8 mouse cellular contexts compared by ENCODE assay signal in the genomic region with DNA sequence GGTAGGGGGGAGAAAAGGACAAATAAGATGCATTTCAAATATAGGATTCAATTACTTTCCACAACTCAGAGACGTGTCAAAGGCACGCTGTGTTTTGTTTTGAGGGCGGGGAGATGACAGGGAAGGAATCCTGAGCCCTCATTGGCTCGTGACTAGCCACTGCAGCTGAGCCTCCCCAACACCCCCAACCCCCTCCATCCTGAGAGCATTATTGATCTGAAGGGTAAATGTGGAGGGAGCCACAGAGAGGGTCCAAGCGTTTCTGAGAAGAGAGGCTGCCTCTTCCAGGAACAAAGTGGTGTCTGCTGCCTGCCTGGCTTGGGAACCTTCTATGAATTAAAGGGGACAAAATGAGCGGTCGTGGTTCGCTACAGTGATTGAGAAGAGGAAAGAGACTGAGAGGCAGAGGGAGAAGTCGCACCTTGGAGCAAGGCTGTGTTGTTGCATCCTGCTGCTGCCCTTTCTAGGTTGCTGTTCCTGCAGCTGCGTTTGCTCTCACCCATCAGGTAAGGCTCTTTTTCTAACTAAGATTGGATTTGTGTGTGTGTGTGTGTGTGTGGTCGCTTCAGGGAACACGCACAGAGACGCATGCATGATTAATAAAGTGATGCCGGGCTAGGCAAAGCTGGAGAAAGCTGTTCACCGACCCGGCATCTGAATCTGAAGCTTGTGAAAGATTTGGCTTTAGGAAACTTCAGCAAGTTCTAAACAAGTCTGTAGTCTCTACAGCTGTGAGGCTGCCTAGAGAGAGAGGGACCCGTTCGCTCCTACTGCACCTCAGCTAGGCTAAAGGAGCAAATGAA. TPM values are rescaled to one million over a fixed set of nuclear protein-coding genes. Genes with fewer than 3 reads are reported as not detected.
DNase-seq lines count a peak whose midpoint lies in the region; ATAC-seq and TF ChIP-seq lines count a peak whose summit lies in the region.

Gene Cdh12, plus strand, starts transcription at position 405 of the 803 bp plus-strand sequence.

- WGBS in kidney, postnatal 0 days = 10% methylated on average over 18 of the region's 18 CpGs
- WGBS in forebrain, embryonic 14.5 days = 3% methylated on average over 18 of the region's 18 CpGs
- 12% methylated on average over 18 of the region's 18 CpGs for WGBS in neural tube, embryonic 12.5 days

- no peak for TF ChIP-seq CTCF in kidney, postnatal 0 days (IDR thresholded peaks at IDR 0.05; ENCODE audit: low read depth)

- no peaks in the 10 kb centered on the region for H3K9me3 ChIP-seq in kidney, postnatal 0 days (replicated peaks; ENCODE audit: low read length)
- H3K9me3 ChIP-seq in forebrain, embryonic 14.5 days (replicated peaks; ENCODE audit: control insufficient read depth, low read length) = no peaks in the 10 kb centered on the region
- no peaks in the 10 kb centered on the region for H3K9me3 ChIP-seq in neural tube, embryonic 12.5 days

- no peak within 1 kb of the TSS for H3K9ac ChIP-seq in kidney, postnatal 0 days (ENCODE audit: low read depth, low read length)
- H3K9ac ChIP-seq in forebrain, embryonic 14.5 days (ENCODE audit: low read length) = peak within 1 kb of the TSS; percentile 62
- peak within 1 kb of the TSS; percentile 48 for H3K9ac ChIP-seq in neural tube, embryonic 12.5 days

- H3K27ac ChIP-seq in kidney, postnatal 0 days = no peak within 1 kb of the TSS
- H3K27ac ChIP-seq in forebrain, embryonic 14.5 days (ENCODE audit: low read depth, low read length) = no peak within 1 kb of the TSS
- H3K27ac ChIP-seq in neural tube, embryonic 12.5 days = no peak within 1 kb of the TSS

- ATAC-seq in kidney, postnatal 0 days (replicated peaks; ENCODE audit: low FRiP score, low read depth) = no peak
- ATAC-seq in forebrain, embryonic 14.5 days = peak; percentile 91
- peak; percentile 86 for ATAC-seq in neural tube, embryonic 12.5 days (ENCODE audit: low FRiP score, low read depth)

- H3K36me3 ChIP-seq in kidney, postnatal 0 days (ENCODE audit: insufficient read depth, low read length) = no peaks in the 10 kb centered on the region
- H3K36me3 ChIP-seq in forebrain, embryonic 14.5 days (ENCODE audit: control insufficient read depth, insufficient read depth, low read length) = no peaks in the 10 kb centered on the region
- H3K36me3 ChIP-seq in neural tube, embryonic 12.5 days = no peaks in the 10 kb centered on the region

- 0 out of 2 replicates have a peak within 1 kb of the TSS, but pooled peaks have one; percentile 11 for H3K4me3 ChIP-seq in kidney, postnatal 0 days (replicated peaks; ENCODE audit: low read depth, low read length)
- H3K4me3 ChIP-seq in forebrain, embryonic 14.5 days (ENCODE audit: low read depth, low read length) = peak within 1 kb of the TSS; percentile 38
- peak within 1 kb of the TSS; percentile 35 for H3K4me3 ChIP-seq in neural tube, embryonic 12.5 days

- H3K4me1 ChIP-seq in kidney, postnatal 0 days (replicated peaks; ENCODE audit: insufficient read depth, low read length) = no peaks in the 10 kb centered on the region
- H3K4me1 ChIP-seq in forebrain, embryonic 14.5 days (ENCODE audit: control insufficient read depth, insufficient read depth, low read length) = no peaks in the 10 kb centered on the region
- H3K4me1 ChIP-seq in neural tube, embryonic 12.5 days = no peaks in the 10 kb centered on the region

- peak within 1 kb of the TSS; percentile 46 for H3K4me2 ChIP-seq in kidney, postnatal 0 days (ENCODE audit: low read length)
- H3K4me2 ChIP-seq in forebrain, embryonic 14.5 days (ENCODE audit: low read length) = peak within 1 kb of the TSS; percentile 65
- H3K4me2 ChIP-seq in neural tube, embryonic 12.5 days (replicated peaks) = peak within 1 kb of the TSS; percentile 68

- DNase-seq in kidney, postnatal 0 days (ENCODE audit: low spot score) = peak; percentile 4
- DNase-seq in kidney, postnatal 36 days = no peak
- peak; percentile 63 for DNase-seq in forebrain, embryonic 14.5 days (ENCODE audit: low spot score)
- DNase-seq in layer of hippocampus, postnatal 25 days (ENCODE audit: extremely low spot score in 1 of 2, low spot score in 1 of 2) = peak; percentile 29 to 31
- no peak for DNase-seq in thymus, postnatal 0 days (ENCODE audit: low spot score)
- no peak for DNase-seq in spleen, postnatal 36 days (ENCODE audit: low spot score in 2 of 2)
- DNase-seq in gastrocnemius, postnatal 10 days = no peak

- no peaks in the 10 kb centered on the region for H3K27me3 ChIP-seq in kidney, postnatal 0 days (ENCODE audit: insufficient read depth, low read length)
- H3K27me3 ChIP-seq in forebrain, embryonic 14.5 days (replicated peaks; ENCODE audit: control insufficient read depth, insufficient read depth, low read length) = no peaks in the 10 kb centered on the region
- H3K27me3 ChIP-seq in neural tube, embryonic 12.5 days (replicated peaks) = no peaks in the 10 kb centered on the region

RNA-seq across cellular contexts. Expression of gene Cdh12, which starts in this region (rescaled TPM):
- polyA plus RNA-seq in kidney, postnatal 0 days (2015; fragmentation: Nextera tagmentation; extraction: Ambion mirVana) = 0.01 TPM in 1 of 2 replicates, not detected in the other
- polyA plus RNA-seq in forebrain, embryonic 14.5 days (2014; fragmentation: Nextera tagmentation; extraction: Ambion mirVana) = 2.3 and 4.0 TPM in 2 replicates
- 10 to 100 TPM; 22.8 to 23.2 TPM for total RNA-seq in layer of hippocampus, postnatal 25 days (2021)
- 2.1 and 2.5 TPM in 2 replicates for polyA plus RNA-seq in neural tube, embryonic 12.5 days (2016; fragmentation: Nextera tagmentation; extraction: Ambion mirVana)
- not detected in 2 replicates for polyA plus RNA-seq in thymus, postnatal 0 days (2015; fragmentation: Nextera tagmentation; extraction: Ambion mirVana)
- total RNA-seq in gastrocnemius, postnatal 10 days (2021) = under 1 TPM in 1 of 2 experiments, not detected in 1; 0.33 TPM

Comparison
In these comparisons a context has a peak if more than half of its experiments do, and no peak if none do; other contexts are left out.
1. RNA of gene Cdh12 (total RNA-seq): 22.8 to 23.2 TPM in layer of hippocampus, postnatal 25 days; 0.33 TPM in gastrocnemius, postnatal 10 days; every median in the first group is over 10 times any median in the second.
2. Peak in DNase-seq, H3K4me3 ChIP-seq and H3K4me2 ChIP-seq in kidney, postnatal 0 days; RNA of the gene not detected or under 1 TPM.
3. DNase-seq: peak in forebrain, embryonic 14.5 days (single experiment) and layer of hippocampus, postnatal 25 days (2 of 2); none in kidney, postnatal 36 days (0 of 2), thymus, postnatal 0 days (single experiment), spleen, postnatal 36 days (0 of 2) and gastrocnemius, postnatal 10 days (single experiment).
4. Peak in every context shown above with its lines, with median percentiles within 50 percentile points of each other: H3K4me2 ChIP-seq and H3K4me3 ChIP-seq.